Mouse (Mus musculus) right cerebral cortex, postnatal 36 days (tissue): Measurements from ENCODE around the gene Narfl.
A peak's percentile ranks its signal among the peaks of the same experiment; 100 is the strongest.
"Not testable (repeated sequence)": the region's sequence is repeated elsewhere in the genome, so short reads cannot be mapped to it uniquely, and the experiment has no call there.

Source experiments
- DNase-seq, 2 experiments: peaks; one replicate each; pipeline ENCODE4 v3.0.0; 2022; ENCODE audit warnings: low spot score in 2 of 2, mixed read lengths in 1 of 2

Gene Narfl

GRCm38 (mm10) chr17:25773549-25774120 lies at the start of gene Narfl:
TSS of gene Narfl (plus strand) at chr17:25773776.
- DNase-seq = peak; percentile 96

- DNase-seq = no peak
Observed at GRCm38 (mm10) chr17:25723919-25724318, 49.7 kb upstream of the Narfl start.

DNA sequence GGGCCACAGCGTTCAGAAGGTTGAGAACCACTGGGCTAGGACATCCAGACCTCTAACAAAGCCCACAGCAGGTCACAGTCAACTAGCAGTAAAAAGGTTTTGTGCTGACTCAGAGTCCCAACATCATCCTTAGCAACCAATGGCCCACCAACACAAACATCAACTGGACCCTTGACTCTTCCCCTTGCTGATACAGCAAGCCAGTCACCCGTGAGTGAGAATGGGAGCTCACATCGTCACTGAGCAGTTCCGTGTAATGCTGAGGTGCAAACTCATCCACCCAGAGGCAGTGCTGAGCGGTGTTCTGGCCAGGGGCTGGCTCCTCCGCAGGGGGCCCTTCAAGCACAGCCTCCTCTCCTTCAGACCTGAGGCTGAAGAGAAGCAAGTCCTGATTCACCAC lies 48.3 kb upstream of the Narfl start:
- no peak for DNase-seq

DNA sequence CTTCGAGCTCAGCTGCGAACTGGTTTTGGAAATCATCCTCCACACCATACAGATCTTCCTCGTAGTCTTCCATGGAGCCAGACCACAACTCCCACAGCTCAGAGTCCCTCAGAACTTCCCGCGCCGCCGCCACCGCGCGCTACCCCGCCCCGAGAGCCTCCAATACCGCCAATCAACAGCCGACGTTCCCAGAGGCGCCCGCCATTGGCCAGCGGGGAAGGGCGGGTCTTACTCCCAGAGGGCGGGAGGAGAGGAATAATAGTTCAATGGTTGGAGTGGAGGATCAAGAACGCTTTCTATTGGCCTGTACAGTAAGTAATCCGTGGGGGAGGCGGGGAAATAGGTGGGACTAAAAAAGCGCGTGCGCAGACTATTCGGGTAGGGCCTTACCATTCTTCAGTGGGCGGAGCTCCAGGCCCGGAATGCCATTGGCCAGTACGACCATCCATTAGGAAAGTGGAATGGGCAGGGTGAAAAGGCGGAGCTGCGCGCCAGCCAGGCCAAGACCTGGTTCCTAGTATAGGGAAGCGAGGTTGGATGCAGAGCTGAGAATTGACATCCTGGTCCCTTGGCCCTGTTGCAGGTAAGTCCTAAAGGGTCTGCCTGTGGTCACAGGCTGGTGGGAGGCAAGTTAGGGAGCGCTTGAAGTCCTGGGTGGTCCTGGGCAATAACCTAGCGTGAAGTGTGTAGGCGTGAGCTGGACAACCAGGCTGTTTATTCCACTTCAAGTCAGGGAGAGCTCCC lies 46.1 kb upstream of the Narfl start, which contains the start of the genes Chtf18 and Rpusd1:
TSS of gene Chtf18 (minus strand) at position 155 of the 744 bp plus-strand sequence.
TSS of gene Rpusd1 (plus strand) at position 406 of the 744 bp plus-strand sequence.
- peak; percentile 99 to 100 for DNase-seq

DNA sequence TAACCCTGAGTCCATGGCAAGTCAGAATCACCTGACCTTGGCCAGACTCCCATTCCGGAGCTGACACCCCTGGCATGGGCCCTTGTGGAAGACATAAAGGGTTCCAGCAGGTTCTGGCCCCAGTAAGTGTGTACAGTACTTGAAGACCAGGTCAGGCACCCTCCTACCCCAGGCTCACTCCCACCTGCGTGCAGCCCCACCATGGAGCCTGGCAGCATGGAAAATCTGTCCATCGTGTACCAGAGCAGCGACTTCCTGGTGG lies 45.6 kb upstream of the Narfl start:
- DNase-seq = no peak

GRCm38 (mm10) chr17:25732082-25732481 lies 41.5 kb upstream of the Narfl start:
- peak; percentile 70 to 76 for DNase-seq

GRCm38 (mm10) chr17:25735246-25735645 lies 38.3 kb upstream of the Narfl start:
- no peak for DNase-seq

DNA sequence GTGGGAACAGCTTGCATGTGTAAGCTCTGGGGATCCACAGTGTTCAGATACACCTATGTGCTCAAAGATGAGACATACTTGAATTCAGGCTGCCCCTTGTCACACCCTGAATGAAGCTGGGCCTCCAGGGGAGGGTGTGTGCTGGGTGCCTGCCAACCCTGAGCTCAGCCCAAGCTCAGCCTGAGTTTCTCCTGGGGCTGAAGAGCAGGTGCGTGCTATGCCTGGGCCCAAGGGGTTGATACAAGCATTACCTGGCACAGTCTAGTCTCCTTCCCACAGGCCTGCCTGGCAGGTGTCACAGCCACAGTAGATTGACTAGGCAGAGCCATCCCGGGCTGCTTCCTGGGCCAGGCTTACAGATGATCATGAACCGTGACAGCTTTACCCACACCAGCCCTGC lies 37.8 kb upstream of the Narfl start, which contains the start of gene Mslnl:
TSS of gene Mslnl (plus strand) at position 298 of the 400 bp plus-strand sequence.
- no peak for DNase-seq

GRCm38 (mm10) chr17:25738861-25739260 lies 34.7 kb upstream of the Narfl start:
- DNase-seq = no peak

- DNase-seq = not testable (repeated sequence)
Observed at GRCm38 (mm10) chr17:25741471-25741870, 32.1 kb upstream of the Narfl start.

DNA sequence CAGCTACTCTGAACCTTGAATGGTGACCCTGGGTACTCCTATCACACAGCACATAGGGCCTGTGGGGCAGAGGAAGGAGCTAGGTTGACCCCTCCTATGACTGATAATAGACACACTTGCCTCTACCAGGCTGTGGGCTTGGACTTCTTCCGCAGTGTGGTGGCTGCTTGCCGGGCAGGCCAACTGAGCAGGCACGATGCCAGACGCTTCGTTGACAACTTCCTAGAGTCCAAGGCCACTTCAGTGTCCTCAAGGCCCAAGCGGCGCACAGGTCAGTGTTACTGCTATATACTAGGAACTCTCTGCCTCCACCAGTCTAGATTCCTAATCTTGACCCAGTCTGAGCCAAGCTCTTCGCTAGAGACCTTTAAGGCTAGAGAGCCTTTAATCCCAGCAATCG lies 29.7 kb upstream of the Narfl start:
- no peak for DNase-seq

DNA sequence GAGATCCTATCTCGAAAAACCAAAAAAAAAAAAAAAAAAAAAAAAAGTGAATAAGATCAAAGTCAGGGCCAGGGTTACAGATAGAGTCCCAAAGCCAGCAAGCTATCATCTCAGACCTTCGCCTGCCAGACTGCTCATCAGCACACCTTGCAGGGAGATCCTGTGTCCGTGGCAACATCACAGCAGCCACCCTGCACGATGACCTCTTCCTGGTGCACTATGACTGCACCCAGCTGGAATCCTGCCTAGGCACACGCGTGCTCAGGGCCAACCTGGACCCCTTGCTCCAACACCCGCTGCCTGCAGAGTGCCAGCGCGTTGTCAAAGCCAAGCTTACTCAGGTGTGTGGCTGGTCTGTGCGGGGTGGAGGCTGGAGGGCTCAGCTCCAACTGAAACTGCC lies 29.3 kb upstream of the Narfl start:
- DNase-seq = no peak

GRCm38 (mm10) chr17:25748238-25748637 lies 25.3 kb upstream of the Narfl start:
- no peak for DNase-seq

DNA sequence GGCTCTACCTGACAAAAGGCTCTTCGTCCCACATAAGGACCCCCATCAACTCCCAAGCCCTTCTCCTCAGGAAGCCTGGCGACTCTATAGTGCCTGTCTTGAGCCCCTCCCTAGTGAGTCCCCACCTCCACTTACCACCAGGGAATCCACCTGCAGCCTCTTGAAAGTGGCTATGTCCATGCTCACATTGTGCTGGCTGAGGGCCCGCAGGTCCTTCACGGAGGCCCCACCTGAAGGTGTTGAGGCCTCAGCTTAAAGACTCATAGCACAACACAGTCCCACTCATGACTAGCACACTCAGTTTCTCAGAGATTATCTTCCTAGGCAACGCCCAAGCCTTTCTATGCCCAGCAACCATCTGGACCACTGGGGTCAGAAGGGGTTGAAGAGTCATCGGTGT lies 24.3 kb upstream of the Narfl start:
- no peak for DNase-seq

DNA sequence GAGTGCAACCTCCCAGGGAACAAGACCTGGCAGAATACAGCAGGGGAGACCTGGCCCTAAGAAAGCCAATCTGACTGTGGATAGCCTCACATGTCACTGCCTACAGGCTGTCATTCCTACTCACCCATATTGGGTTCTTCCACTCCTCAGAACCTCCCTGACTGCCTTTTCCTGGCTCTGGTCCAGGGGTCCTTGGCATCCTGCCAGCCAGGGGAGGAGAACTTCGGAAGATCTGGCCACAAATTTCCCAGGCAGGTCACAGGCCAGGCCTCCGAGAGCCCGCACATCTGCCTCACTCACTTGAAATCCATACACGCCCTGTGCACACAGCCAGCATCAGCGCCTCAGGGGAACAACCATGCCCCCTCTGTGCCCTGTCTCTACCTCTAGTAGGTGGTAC lies 22.1 kb upstream of the Narfl start:
- no peak for DNase-seq

DNA sequence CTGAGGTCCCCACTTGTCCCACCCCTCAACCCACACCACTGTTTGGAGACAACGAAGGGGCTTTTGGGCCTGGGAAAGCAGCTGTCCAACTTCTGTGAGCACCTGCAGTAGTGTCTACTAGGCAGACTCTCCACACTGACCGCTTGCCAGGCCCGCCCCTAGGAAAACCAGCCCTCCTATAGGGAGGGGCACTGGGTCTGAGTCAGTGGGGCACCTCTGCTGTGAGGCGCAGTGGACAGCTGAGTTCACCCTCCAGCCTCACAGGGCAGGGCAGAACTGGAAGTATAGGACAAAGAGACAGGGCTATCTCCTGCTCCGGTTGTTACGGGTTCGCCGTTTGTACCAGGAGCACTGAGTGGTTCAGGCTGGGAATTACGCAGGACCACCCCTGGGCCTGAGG lies 19.3 kb upstream of the Narfl start, which contains the start of gene Msln:
TSS of gene Msln (minus strand) at position 138 of the 400 bp plus-strand sequence.
- no peak for DNase-seq

DNA sequence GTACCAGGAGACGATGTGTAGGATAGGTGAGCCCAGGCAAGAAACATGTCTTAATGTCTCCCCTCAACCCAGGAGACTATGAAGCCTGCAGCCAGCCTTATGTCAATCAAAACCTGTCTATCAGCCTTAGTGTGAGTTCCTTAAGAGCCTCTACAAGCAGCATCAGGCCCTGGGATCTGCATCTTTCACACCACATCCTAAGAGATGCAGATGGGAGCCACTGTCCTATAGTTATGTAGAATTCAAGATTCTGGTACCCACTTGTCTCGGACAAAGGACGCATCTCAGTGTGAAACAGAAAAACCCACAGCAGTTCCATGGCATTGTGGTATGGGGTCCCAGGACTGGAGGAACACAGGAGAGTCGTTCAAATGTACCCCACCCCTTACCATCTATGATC lies 18.5 kb upstream of the Narfl start:
- DNase-seq = no peak

DNA sequence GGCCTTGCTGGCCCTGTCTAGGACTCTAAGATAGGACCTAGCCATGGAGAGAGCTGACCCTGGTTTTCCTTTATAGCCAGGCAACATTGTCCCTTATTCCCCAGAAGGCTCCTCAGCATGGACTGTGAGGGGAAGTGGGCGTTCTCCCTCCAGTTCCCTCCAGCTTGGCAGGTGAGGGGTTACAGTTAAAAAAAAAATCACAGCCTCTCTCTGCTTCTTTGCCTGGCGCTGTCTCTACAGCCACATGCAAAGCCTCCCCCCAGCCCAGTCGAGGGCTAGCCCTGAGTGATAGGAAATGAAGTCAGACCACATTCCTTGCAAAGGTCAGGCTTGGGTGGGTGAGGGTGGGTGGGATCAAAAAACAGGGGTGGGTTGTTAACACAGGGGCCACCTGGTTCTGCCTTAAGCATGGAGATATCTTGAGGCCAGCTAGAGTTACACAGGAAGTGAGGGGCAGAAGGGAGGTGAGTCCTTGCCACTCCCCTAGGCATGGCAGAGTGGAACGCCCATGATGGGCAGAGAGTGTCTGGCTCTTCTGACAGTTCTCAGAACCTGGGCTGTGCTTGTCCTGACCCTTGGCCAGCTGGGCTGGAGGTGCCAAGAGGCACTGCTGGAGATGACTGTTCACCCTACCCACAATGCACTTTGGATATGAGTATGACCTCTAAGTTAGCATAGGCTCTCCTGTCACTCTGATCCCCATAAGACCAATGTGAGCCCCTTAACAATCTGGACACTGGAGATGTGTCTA lies 17.8 kb upstream of the Narfl start:
- DNase-seq = no peak

DNA sequence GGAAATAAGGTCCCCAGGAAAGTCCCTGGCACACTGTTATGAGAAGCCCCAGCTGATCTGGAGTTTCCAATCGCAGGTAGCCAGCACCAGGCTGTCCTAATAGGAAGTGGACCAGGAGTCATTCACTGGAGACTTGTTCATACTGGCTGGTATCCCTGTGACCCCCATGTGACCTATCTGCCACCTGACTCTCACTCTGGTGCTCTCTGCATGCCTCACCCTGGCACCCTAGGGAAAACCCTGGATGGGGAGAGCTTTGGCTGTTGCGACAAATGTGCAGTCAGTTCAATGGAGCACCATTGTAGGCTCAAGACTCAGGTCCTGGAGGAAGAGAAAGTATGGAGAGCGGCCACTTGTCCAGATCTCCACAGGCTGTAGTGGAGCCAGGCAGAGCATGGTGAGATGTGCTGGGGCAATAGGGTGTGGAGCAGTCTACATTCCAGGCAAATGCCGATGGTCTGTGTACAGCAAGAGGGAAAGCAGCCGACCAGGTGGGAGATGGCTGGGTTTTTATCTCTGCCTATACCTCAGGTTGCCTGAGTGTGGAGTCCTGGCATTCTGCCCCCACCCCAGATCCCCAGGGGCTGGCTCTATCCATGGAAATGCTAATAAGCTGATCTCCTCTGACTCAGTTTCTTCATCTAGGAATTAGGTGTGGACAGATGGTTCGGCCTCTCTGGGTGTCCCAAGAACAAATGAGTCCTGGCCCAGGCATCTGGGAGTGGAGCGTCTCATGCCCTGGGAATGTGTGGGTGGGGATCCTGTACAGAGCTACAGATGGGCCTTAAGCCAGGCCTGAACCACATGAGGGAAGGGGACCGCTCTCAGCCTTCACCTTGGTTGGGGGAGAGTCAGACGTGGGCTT lies 17.0 kb upstream of the Narfl start:
- DNase-seq = no peak

- DNase-seq = no peak
Observed at GRCm38 (mm10) chr17:25757691-25758090, 15.9 kb upstream of the Narfl start.

GRCm38 (mm10) chr17:25760148-25760547 lies 13.4 kb upstream of the Narfl start:
- peak in 1 of 2 experiments; percentile 47 for DNase-seq

DNA sequence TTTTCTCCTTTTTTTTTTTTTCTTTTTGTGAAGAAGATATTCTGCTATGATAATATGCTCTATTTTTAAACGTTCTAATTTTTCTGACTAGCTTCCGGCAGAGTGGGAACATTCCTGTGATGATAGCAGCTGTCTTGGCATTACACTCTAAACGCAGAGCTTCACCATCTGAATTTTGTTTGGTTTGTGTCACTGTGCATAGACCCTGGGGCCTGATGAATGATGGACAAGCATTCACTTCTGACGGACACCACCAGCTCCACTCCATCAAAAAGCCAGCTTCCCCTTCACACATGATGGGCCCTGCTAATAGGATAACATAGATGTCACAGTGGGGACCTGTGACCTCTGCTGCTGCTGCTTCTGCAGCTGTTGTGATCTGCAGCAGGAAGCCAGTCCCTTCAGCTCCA lies 12.0 kb upstream of the Narfl start:
- no peak for DNase-seq
